Mouse (Mus musculus) ZHBTc4 (cell line): ENCODE measurements around the gene Diras2.

Experiments
- DNase-seq: peaks from one replicate; pipeline ENCODE4 v3.0.0-alpha.2; 2011; ENCODE audit warnings: low read depth, low spot score

The Diras2 gene

GRCm38 (mm10) chr13:52531121-52531520 is at the start of gene Diras2:
Diras2 (minus strand) TSS chr13:52531279.
- no peak for DNase-seq

GRCm38 (mm10) chr13:52578776-52579175 is 47.7 kb upstream of the Diras2 start:
- no peak for DNase-seq

GRCm38 (mm10) chr13:52577939-52578338 is 46.9 kb upstream of the Diras2 start:
- no peak for DNase-seq

GRCm38 (mm10) chr13:52577326-52577920 is 46.3 kb upstream of the Diras2 start:
- DNase-seq: no peak

- DNase-seq: no peak
Observed at GRCm38 (mm10) chr13:52576841-52577240, 45.8 kb upstream of the Diras2 start.

- no peak for DNase-seq
Observed at GRCm38 (mm10) chr13:52576021-52576614, 45.0 kb upstream of the Diras2 start.

- no peak for DNase-seq
Observed at GRCm38 (mm10) chr13:52575483-52575882, 44.4 kb upstream of the Diras2 start.

- DNase-seq: no peak
Observed at GRCm38 (mm10) chr13:52574311-52574710, 43.2 kb upstream of the Diras2 start.

- peak; percentile 89 for DNase-seq
Observed at GRCm38 (mm10) chr13:52572451-52573446, 41.7 kb upstream of the Diras2 start.

GRCm38 (mm10) chr13:52571591-52572384 is 40.7 kb upstream of the Diras2 start:
- DNase-seq: no peak

- DNase-seq: no peak
Observed at GRCm38 (mm10) chr13:52570276-52570675, 39.2 kb upstream of the Diras2 start.

GRCm38 (mm10) chr13:52569194-52569769 is 38.2 kb upstream of the Diras2 start:
- DNase-seq: no peak

- no peak for DNase-seq
Observed at GRCm38 (mm10) chr13:52566777-52567176, 35.7 kb upstream of the Diras2 start.

- DNase-seq: no peak
Observed at GRCm38 (mm10) chr13:52566188-52566760, 35.2 kb upstream of the Diras2 start.

- peak; percentile 70 for DNase-seq
Observed at GRCm38 (mm10) chr13:52565103-52565739, 34.1 kb upstream of the Diras2 start.

GRCm38 (mm10) chr13:52562166-52562571 is 31.1 kb upstream of the Diras2 start:
- DNase-seq: peak; percentile 89

- no peak for DNase-seq
Observed at GRCm38 (mm10) chr13:52561367-52562165, 30.5 kb upstream of the Diras2 start.

- DNase-seq: no peak
Observed at GRCm38 (mm10) chr13:52557421-52557820, 26.3 kb upstream of the Diras2 start.

GRCm38 (mm10) chr13:52554722-52555121 is 23.6 kb upstream of the Diras2 start:
- DNase-seq: no peak
